Mouse (Mus musculus) macrophage (primary cell): ENCODE results near the gene Rad9a. TPM values are rescaled to one million over a fixed set of nuclear protein-coding genes. Genes with fewer than 3 reads are reported as not detected.

Experiments
- H3K27ac ChIP-seq: fragments of 350-480 bp; formaldehyde crosslinking; 2 replicates; pipeline ENCODE4 v1.9.0; 2021
- H3K36me3 ChIP-seq: fragments of 350-480 bp; formaldehyde crosslinking; 2 replicates; pipeline ENCODE4 v1.9.0; 2021; ENCODE audit errors: inconsistent target
- H3K4me3 ChIP-seq: fragments of 350-480 bp; formaldehyde crosslinking; 2 replicates; pipeline ENCODE4 v1.9.0; 2021; ENCODE audit errors: inconsistent target
- H3K79me2 ChIP-seq: fragments of 350-480 bp; formaldehyde crosslinking; 2 replicates; pipeline ENCODE4 v1.9.0; 2021; ENCODE audit errors: inconsistent target
- WGBS: methylation state at CpG from one replicate; pipeline ENCODE4 v1.1.7; 2026; ENCODE audit warnings: inconsistent platforms; ENCODE audit not compliant: missing documents; 5-methylcytosine and 5-hydroxymethylcytosine counted together
- polyA plus RNA-seq: library from polyadenylated mRNA; stranded (reverse); fragments of 250-400 nt; gene quantifications from 3 replicates; pipeline ENCODE4 v1.2.4, GENCODE M21; 2018; ENCODE audit warnings: inconsistent platforms

The Rad9a gene
- polyA plus RNA-seq, 1 experiment from 2014 or later, result 16.7 TPM

- H3K27ac ChIP-seq, result no peak overlapping the region
- H3K4me3 ChIP-seq, result no peak overlapping the region
- no peaks in the 10 kb centered on the region for H3K79me2 ChIP-seq
- H3K36me3 ChIP-seq, result no peaks in the 10 kb centered on the region
- WGBS, result 91% methylated on average over 10 of the region's 10 CpGs
Observed at GRCm38 (mm10) chr19:4170723-4171392, 30.6 kb downstream of the Rad9a start.

GRCm38 (mm10) chr19:4169810-4170209, 31.7 kb downstream of the Rad9a start:
- H3K27ac ChIP-seq, result 0 out of 2 replicates have a peak overlapping the region, but pooled peaks have one; percentile 4
- peak overlapping the region; percentile 1; the same call in 1 of the 2 replicates for H3K4me3 ChIP-seq
- 12% methylated on average over 27 of the region's 27 CpGs for WGBS
- H3K79me2 ChIP-seq, result no peaks in the 10 kb centered on the region
- no peaks in the 10 kb centered on the region for H3K36me3 ChIP-seq

- Histone ChIP-seq H3K36me3 (no peaks in the 10 kb centered on the region), H3K4me3 (peak overlapping the region; percentile 21; the same call in 1 of the 2 replicates), H3K27ac (no peak overlapping the region), H3K79me2 (no peaks in the 10 kb centered on the region)
- WGBS, result under 1% methylated on average over 40 of the region's 43 CpGs
Observed at GRCm38 (mm10) chr19:4169378-4169784, 32.1 kb downstream of the Rad9a start.

GRCm38 (mm10) chr19:4166678-4167476, 34.6 kb downstream of the Rad9a start:
- H3K4me3 ChIP-seq, result no peak overlapping the region
- WGBS, result 95% methylated on average over 9 of the region's 9 CpGs
- peaks cover 11% of the 10 kb centered on the region; the same call in 1 of the 2 replicates for H3K79me2 ChIP-seq
- H3K27ac ChIP-seq, result no peak overlapping the region
- H3K36me3 ChIP-seq, result no peaks in the 10 kb centered on the region

GRCm38 (mm10) chr19:4164721-4165120, 36.7 kb downstream of the Rad9a start:
- Histone ChIP-seq H3K4me3 (no peak overlapping the region), H3K79me2 (peaks cover 12% of the 10 kb centered on the region; the same call in 1 of the 2 replicates), H3K36me3 (peaks cover 13% of the 10 kb centered on the region), H3K27ac (0 out of 2 replicates have a peak overlapping the region, but pooled peaks have one; percentile 7)
- 37% methylated on average over 2 of the region's 2 CpGs for WGBS

- Histone ChIP-seq H3K4me3 (no peak overlapping the region), H3K27ac (peak overlapping the region; percentile 7; the same call in 1 of the 2 replicates), H3K36me3 (peaks cover 19% of the 10 kb centered on the region), H3K79me2 (peaks cover 12% of the 10 kb centered on the region; the same call in 1 of the 2 replicates)
- 92% methylated on average over 3 of the region's 3 CpGs for WGBS
Observed at GRCm38 (mm10) chr19:4164100-4164499, 37.4 kb downstream of the Rad9a start.

- 39% methylated on average over 4 of the region's 4 CpGs for WGBS
- peaks cover 25% of the 10 kb centered on the region for H3K36me3 ChIP-seq
- peak overlapping the region; percentile 84 for H3K4me3 ChIP-seq
- peaks cover 12% of the 10 kb centered on the region; the same call in 1 of the 2 replicates for H3K79me2 ChIP-seq
- peak overlapping the region; percentile 36 for H3K27ac ChIP-seq
Observed at GRCm38 (mm10) chr19:4163543-4163887, 37.9 kb downstream of the Rad9a start.

- H3K4me3 ChIP-seq, result peak within 1 kb of the TSS; percentile 84
- H3K36me3 ChIP-seq, result peaks cover 30% of the 10 kb centered on the region
- 9% methylated on average over 42 of the region's 42 CpGs for WGBS
- H3K79me2 ChIP-seq, result peaks cover 12% of the 10 kb centered on the region; the same call in 1 of the 2 replicates
- H3K27ac ChIP-seq, result peak within 1 kb of the TSS; percentile 36
Observed at GRCm38 (mm10) chr19:4162646-4163542, 38.6 kb downstream of the Rad9a start, which contains the start of gene Rps6kb2. TSS of gene Rps6kb2 (minus strand) at chr19:4163354.

- no peak overlapping the region for H3K27ac ChIP-seq
- H3K79me2 ChIP-seq, result peaks cover 12% of the 10 kb centered on the region; the same call in 1 of the 2 replicates
- H3K36me3 ChIP-seq, result peaks cover 42% of the 10 kb centered on the region
- WGBS, result 93% methylated on average over 8 of the region's 8 CpGs
- H3K4me3 ChIP-seq, result no peak overlapping the region
Observed at GRCm38 (mm10) chr19:4159049-4159448, 42.4 kb downstream of the Rad9a start.

GRCm38 (mm10) chr19:4156771-4157170, 44.7 kb downstream of the Rad9a start:
- Histone ChIP-seq H3K79me2 (no peaks in the 10 kb centered on the region), H3K4me3 (no peak overlapping the region), H3K27ac (no peak overlapping the region), H3K36me3 (peaks cover 63% of the 10 kb centered on the region)
- WGBS, result 89% methylated on average over 11 of the region's 12 CpGs

GRCm38 (mm10) chr19:4156073-4156579, 45.3 kb downstream of the Rad9a start:
- Histone ChIP-seq H3K79me2 (no peaks in the 10 kb centered on the region; the same call in 1 of the 2 replicates), H3K36me3 (peaks cover 63% of the 10 kb centered on the region), H3K27ac (no peak overlapping the region), H3K4me3 (no peak overlapping the region)
- WGBS, result 68% methylated on average over 20 of the region's 20 CpGs

- Histone ChIP-seq H3K27ac (no peak overlapping the region), H3K4me3 (no peak overlapping the region), H3K36me3 (peaks cover 64% of the 10 kb centered on the region), H3K79me2 (peaks cover 7% of the 10 kb centered on the region; the same call in 1 of the 2 replicates)
- 51% methylated on average over 6 of the region's 6 CpGs for WGBS
Observed at GRCm38 (mm10) chr19:4155223-4156072, 46.0 kb downstream of the Rad9a start.
